Comparison of ENCODE assay signal across 8 mouse cellular contexts in genomic region chr2:155825904-155826629, GRCm38 (mm10). TPM values are rescaled to one million over a fixed set of nuclear protein-coding genes. Genes with fewer than 3 reads are reported as not detected.
DNase-seq lines count a peak whose midpoint lies in the region; ATAC-seq and TF ChIP-seq lines count a peak whose summit lies in the region.

No protein-coding gene starts in this region.

- H3K4me1 ChIP-seq in hindbrain, embryonic 16.5 days (ENCODE audit: control insufficient read depth, insufficient read depth, low read depth, low read length): peaks cover 16% of the 10 kb centered on the region
- H3K4me1 ChIP-seq in liver, embryonic 16.5 days (ENCODE audit: control insufficient read depth, low read depth, low read length): peaks cover 21% of the 10 kb centered on the region

- no peaks in the 10 kb centered on the region for H3K27me3 ChIP-seq in C2C12 (ENCODE audit: control insufficient read depth, insufficient read depth, insufficient read length)
- no peaks in the 10 kb centered on the region for H3K27me3 ChIP-seq in hindbrain, embryonic 16.5 days (replicated peaks; ENCODE audit: control insufficient read depth, insufficient read depth, low read length)
- no peaks in the 10 kb centered on the region for H3K27me3 ChIP-seq in liver, embryonic 16.5 days (ENCODE audit: control insufficient read depth, insufficient read depth, low read depth, low read length)

- DNase-seq in embryo, embryonic 11 days: peak; percentile 27
- no peak for DNase-seq in embryo, embryonic 10.5 days (ENCODE audit: low spot score)
- peak; percentile 41 for DNase-seq in c-Kit-positive CD71-positive TER-119-negative erythroid progenitor cells, embryonic 14.5 days (ENCODE audit: low read depth)
- peak; percentile 59 for DNase-seq in yolk sac, embryonic 10.5 days (ENCODE audit: low spot score)
- DNase-seq in ovary, postnatal 14 days (ENCODE audit: low spot score): no peak

- no peak for TF ChIP-seq CTCF in C2C12 (IDR thresholded peaks at IDR 0.05; ENCODE audit: control insufficient read depth, insufficient read depth, insufficient read length)

- H3K9me3 ChIP-seq in hindbrain, embryonic 16.5 days (ENCODE audit: control insufficient read depth, low read length): no peaks in the 10 kb centered on the region
- H3K9me3 ChIP-seq in liver, embryonic 16.5 days (replicated peaks; ENCODE audit: control insufficient read depth, low read length): no peaks in the 10 kb centered on the region

- H3ac ChIP-seq in C2C12 (ENCODE audit: control insufficient read depth, insufficient read length, low read depth): peak overlapping the region; percentile 95

- H3K4me3 ChIP-seq in C2C12 (ENCODE audit: insufficient read depth, poor library complexity, severe bottlenecking): peak overlapping the region; percentile 99
- H3K4me3 ChIP-seq in hindbrain, embryonic 16.5 days (ENCODE audit: low read length): peak overlapping the region; percentile 83
- H3K4me3 ChIP-seq in liver, embryonic 16.5 days (ENCODE audit: low read depth, low read length): peak overlapping the region; percentile 92

- H3K79me2 ChIP-seq in C2C12 (ENCODE audit: control insufficient read depth, insufficient read depth): peaks cover 56% of the 10 kb centered on the region

- H3K9ac ChIP-seq in hindbrain, embryonic 16.5 days (ENCODE audit: low read depth, low read length): peak overlapping the region; percentile 75
- peak overlapping the region; percentile 85 for H3K9ac ChIP-seq in liver, embryonic 16.5 days (ENCODE audit: low read depth, low read length)

- peaks cover 41% of the 10 kb centered on the region for H3K79me3 ChIP-seq in C2C12 (ENCODE audit: low read depth)

- peak overlapping the region; percentile 97 for H3K4me2 ChIP-seq in hindbrain, embryonic 16.5 days (ENCODE audit: low read length)
- H3K4me2 ChIP-seq in liver, embryonic 16.5 days (ENCODE audit: low read depth, low read length): peak overlapping the region; percentile 79

- peaks cover 44% of the 10 kb centered on the region for H3K36me3 ChIP-seq in C2C12 (ENCODE audit: control insufficient read depth, insufficient read depth)
- peaks cover 13% of the 10 kb centered on the region for H3K36me3 ChIP-seq in hindbrain, embryonic 16.5 days (ENCODE audit: control insufficient read depth, insufficient read depth, low read length)
- H3K36me3 ChIP-seq in liver, embryonic 16.5 days (ENCODE audit: control insufficient read depth, insufficient read depth): peaks cover 23% of the 10 kb centered on the region

- peak overlapping the region; percentile 80 for H3K27ac ChIP-seq in hindbrain, embryonic 16.5 days (ENCODE audit: low read depth, low read length)
- peak overlapping the region; percentile 84 for H3K27ac ChIP-seq in liver, embryonic 16.5 days (ENCODE audit: low read length)

- ATAC-seq in hindbrain, embryonic 16.5 days: no peak
- peak; percentile 16 for ATAC-seq in liver, embryonic 16.5 days (ENCODE audit: low read depth)

- 2% methylated on average over 52 of the region's 52 CpGs for WGBS in hindbrain, embryonic 16.5 days
- 1% methylated on average over 51 of the region's 52 CpGs for WGBS in liver, embryonic 16.5 days (ENCODE audit: insufficient replicate concordance)

TF ChIP-seq in C2C12, 6 proteins besides CTCF, POLR2A, EP300 and RAD21:
- TF ChIP-seq FOSL1 (IDR thresholded peaks at IDR 0.05; ENCODE audit: insufficient read depth, low read length, poor library complexity, severe bottlenecking) (no peak), MAX (IDR thresholded peaks at IDR 0.05) (peak; percentile 22), USF1 (IDR thresholded peaks at IDR 0.05; ENCODE audit: low read depth) (no peak)

RNA-seq across cellular contexts. Expression of gene Eif6, which starts 0.7 kb away (rescaled TPM):
- 340 TPM for polyA plus RNA-seq in C2C12 (2012; fragmentation: generic; extraction: Trizol)
- polyA plus RNA-seq in hindbrain, embryonic 16.5 days (2015; fragmentation: Nextera tagmentation; extraction: Ambion mirVana): 151 TPM in 2 replicates
- 108 TPM in 2 replicates for polyA plus RNA-seq in liver, embryonic 16.5 days (2015; fragmentation: Nextera tagmentation; extraction: Ambion mirVana)

RNA-seq across cellular contexts. Expression of gene BC029722, which starts 6.8 kb away (rescaled TPM):
- 32.9 TPM for polyA plus RNA-seq in C2C12 (2012; fragmentation: generic; extraction: Trizol)
- polyA plus RNA-seq in hindbrain, embryonic 16.5 days (2015; fragmentation: Nextera tagmentation; extraction: Ambion mirVana): 43.6 and 47.5 TPM in 2 replicates
- polyA plus RNA-seq in liver, embryonic 16.5 days (2015; fragmentation: Nextera tagmentation; extraction: Ambion mirVana): 4.8 and 5.6 TPM in 2 replicates

RNA-seq across cellular contexts. Expression of gene Fam83c, which starts 8.6 kb away (rescaled TPM):
- polyA plus RNA-seq in C2C12 (2012; fragmentation: generic; extraction: Trizol): 0.02 TPM
- polyA plus RNA-seq in hindbrain, embryonic 16.5 days (2015; fragmentation: Nextera tagmentation; extraction: Ambion mirVana): 0.41 and 0.61 TPM in 2 replicates
- polyA plus RNA-seq in liver, embryonic 16.5 days (2015; fragmentation: Nextera tagmentation; extraction: Ambion mirVana): 0.08 and 0.14 TPM in 2 replicates

RNA-seq across cellular contexts. Expression of gene Mmp24, which starts 50.9 kb away (rescaled TPM):
- 0.04 TPM for polyA plus RNA-seq in C2C12 (2012; fragmentation: generic; extraction: Trizol)
- polyA plus RNA-seq in hindbrain, embryonic 16.5 days (2015; fragmentation: Nextera tagmentation; extraction: Ambion mirVana): 16.0 and 16.8 TPM in 2 replicates
- not detected in 2 replicates for polyA plus RNA-seq in liver, embryonic 16.5 days (2015; fragmentation: Nextera tagmentation; extraction: Ambion mirVana)

Comparison
In these comparisons a context has a peak if more than half of its experiments do, and no peak if none do; other contexts are left out.
1. DNase-seq: peak in embryo, embryonic 11 days (single experiment), c-Kit-positive CD71-positive TER-119-negative erythroid progenitor cells, embryonic 14.5 days (single experiment) and yolk sac, embryonic 10.5 days (single experiment); none in embryo, embryonic 10.5 days (single experiment) and ovary, postnatal 14 days (single experiment).
2. Peak in every context shown above with its lines, with median percentiles within 50 percentile points of each other: H3K4me3 ChIP-seq.